Mouse (Mus musculus) kidney, embryonic 16.5 days (tissue): ENCODE results near the gene Smug1. TPM values are rescaled to one million over a fixed set of nuclear protein-coding genes. Genes with fewer than 3 reads are reported as not detected.

Source experiments
- ATAC-seq: fragments of 200-750 bp; cut with Nextera tagmentation; 2 replicates; pipeline ENCODE4 v1.8.0; 2017; ENCODE audit warnings: moderate TSS enrichment; ENCODE audit not compliant: low FRiP score, low TSS enrichment
- H3K27ac ChIP-seq: fragments of 300-500 bp; sonication (generic); 2 replicates; pipeline ENCODE4 v1.5.1; 2014; ENCODE audit warnings: low read length
- H3K27me3 ChIP-seq: fragments of 300-500 bp; sonication (generic); 2 replicates; pipeline ENCODE4 v1.6.1; 2014; ENCODE audit warnings: low read length, control low read depth, mixed read lengths; ENCODE audit not compliant: insufficient read depth
- H3K36me3 ChIP-seq: fragments of 300-500 bp; sonication (generic); 2 replicates; pipeline ENCODE4 v1.6.1; 2014; ENCODE audit warnings: low read length, control low read depth, mixed read lengths; ENCODE audit not compliant: insufficient read depth
- H3K4me1 ChIP-seq: fragments of 300-500 bp; sonication (generic); 2 replicates; pipeline ENCODE4 v1.6.1; 2014; ENCODE audit warnings: low read length, control low read depth, mixed read lengths; ENCODE audit not compliant: insufficient read depth
- H3K4me2 ChIP-seq: fragments of 300-500 bp; sonication (generic); replicated peaks from 2 replicates; pipeline ENCODE4 v1.6.1; 2014; ENCODE audit warnings: low read depth, low read length
- H3K4me3 ChIP-seq: fragments of 300-500 bp; sonication (generic); 2 replicates; pipeline ENCODE4 v1.5.1; 2014; ENCODE audit warnings: mild to moderate bottlenecking, low read length
- H3K9ac ChIP-seq: fragments of 300-500 bp; sonication (generic); replicated peaks from 2 replicates; pipeline ENCODE4 v1.6.1; 2014; ENCODE audit warnings: low read length
- H3K9me3 ChIP-seq: fragments of 300-500 bp; sonication (generic); 2 replicates; pipeline ENCODE4 v1.6.1; 2016; ENCODE audit warnings: low read length, control low read depth
- WGBS: fragments of 180-500 bp; shearing (Covaris S2); extraction: QIAGEN DNeasy Blood & Tissue Kit; methylation state at CpG from one replicate; pipeline ENCODE4 v1.1.7; 2014; 5-methylcytosine and 5-hydroxymethylcytosine counted together
- polyA plus RNA-seq: library from polyadenylated mRNA; unstranded; fragments of >200 nt; fragmentation: Nextera tagmentation; extraction: Ambion mirVana; gene quantifications from 2 replicates; pipeline ENCODE4 v1.2.1, GENCODE M21; 2015

Gene Smug1
- polyA plus RNA-seq = 19.8 and 20.5 TPM in 2 replicates

- peaks cover 28% of the 10 kb centered on the region for H3K27me3 ChIP-seq
- no peak within 1 kb of the TSS for H3K27ac ChIP-seq
- no peaks in the 10 kb centered on the region for H3K36me3 ChIP-seq
- no peak within 1 kb of the TSS for H3K4me2 ChIP-seq
- 45% methylated on average over 6 of the region's 6 CpGs for whole genome bisulfite sequencing
- ATAC-seq = no peak
- peaks cover 62% of the 10 kb centered on the region for H3K4me1 ChIP-seq
- H3K4me3 ChIP-seq = no peak within 1 kb of the TSS
- no peaks in the 10 kb centered on the region for H3K9me3 ChIP-seq
- H3K9ac ChIP-seq = no peak within 1 kb of the TSS
These were observed at the start of gene Smug1 for GRCm38 (mm10) chr15:103167042-103167615. Gene Smug1, minus strand, starts transcription at chr15:103167092.

GRCm38 (mm10) chr15:103216052-103216451 is 49.2 kb upstream of the Smug1 start:
- Histone ChIP-seq H3K4me3 (peak overlapping the region; percentile 47), H3K9me3 (no peaks in the 10 kb centered on the region), H3K4me2 (peak overlapping the region; percentile 76), H3K36me3 (peaks cover 12% of the 10 kb centered on the region), H3K4me1 (peaks cover 28% of the 10 kb centered on the region), H3K9ac (0 out of 2 replicates have a peak overlapping the region, but pooled peaks have one; percentile 51), H3K27me3 (no peaks in the 10 kb centered on the region), H3K27ac (peak overlapping the region; percentile 97)
- 19% methylated on average over 2 of the region's 2 CpGs for WGBS
- no peak for ATAC-seq

DNA sequence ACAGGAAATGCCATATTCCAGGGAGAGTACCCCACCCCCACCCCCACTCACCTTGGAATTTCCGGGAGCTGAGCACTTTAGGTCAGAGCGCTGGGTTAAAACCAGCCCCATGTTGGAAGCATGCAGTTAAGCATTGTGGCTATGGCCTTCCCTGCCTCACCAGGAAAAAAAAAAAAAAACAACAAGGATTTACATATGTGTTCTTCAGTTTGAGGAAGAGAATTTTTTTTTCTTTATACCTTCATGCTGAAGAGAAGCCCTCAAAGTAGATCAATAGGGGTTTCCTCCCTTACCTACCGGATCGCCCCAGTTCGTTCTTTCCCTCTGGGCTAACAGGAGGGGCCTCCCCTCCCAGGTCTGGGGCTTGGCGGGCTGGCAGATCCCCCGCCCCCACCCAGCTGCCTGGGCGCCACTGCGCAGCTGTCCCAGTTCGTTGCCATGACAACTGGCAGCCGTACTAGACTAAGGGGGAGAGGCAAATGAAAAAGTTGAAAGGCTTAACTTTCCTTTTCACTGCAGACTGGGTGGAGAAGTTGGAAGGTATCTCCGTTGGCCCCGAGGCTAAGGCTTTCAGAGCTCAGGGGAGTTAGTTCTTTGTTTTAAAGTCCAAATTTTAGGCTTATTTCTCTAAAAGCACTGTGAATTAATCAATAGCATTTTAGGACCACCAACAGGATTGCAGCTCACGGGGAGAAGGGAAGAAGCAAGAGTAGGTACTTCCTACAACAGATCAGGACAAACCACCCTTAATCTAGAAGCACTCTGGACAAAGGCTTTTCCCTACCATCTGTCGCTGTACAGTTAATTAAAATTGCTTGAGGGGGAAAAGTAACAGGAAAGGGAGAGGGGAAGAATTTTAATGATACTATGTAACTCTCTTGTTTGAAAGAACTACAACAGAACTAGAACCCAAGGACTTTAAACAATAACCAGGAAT is 48.3 kb upstream of the Smug1 start:
- under 1% methylated on average over 15 of the region's 15 CpGs for WGBS
- Histone ChIP-seq H3K4me1 (peaks cover 23% of the 10 kb centered on the region), H3K9ac (peak overlapping the region; percentile 62), H3K4me3 (peak overlapping the region; percentile 47), H3K4me2 (peak overlapping the region; percentile 76), H3K27ac (peak overlapping the region; percentile 97), H3K9me3 (no peaks in the 10 kb centered on the region), H3K36me3 (peaks cover 19% of the 10 kb centered on the region), H3K27me3 (no peaks in the 10 kb centered on the region)
- ATAC-seq = peak; percentile 92

DNA sequence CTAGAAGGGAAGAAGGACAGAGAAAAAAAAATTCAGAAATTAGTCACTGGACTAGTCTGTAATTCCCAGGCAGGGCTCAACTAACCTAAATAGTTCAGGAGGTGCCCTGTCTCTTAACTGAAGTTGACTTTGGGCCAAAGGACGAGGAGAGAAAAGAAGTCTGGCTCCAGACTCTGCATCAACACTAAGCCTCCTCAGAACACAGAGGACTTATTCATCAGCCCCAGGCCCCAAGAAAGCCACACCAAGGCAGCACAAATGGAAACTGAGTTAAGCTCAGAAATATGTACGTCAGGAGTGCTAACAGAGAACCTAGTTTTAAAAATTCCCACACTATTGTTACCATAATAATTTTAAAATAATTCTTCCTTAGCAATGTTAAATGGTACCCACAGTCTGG is 47.3 kb upstream of the Smug1 start:
- no peaks in the 10 kb centered on the region for H3K27me3 ChIP-seq
- no peaks in the 10 kb centered on the region for H3K9me3 ChIP-seq
- peak overlapping the region; percentile 61 for H3K9ac ChIP-seq
- H3K4me2 ChIP-seq = peak overlapping the region; percentile 47
- peak overlapping the region; percentile 87 for H3K27ac ChIP-seq
- WGBS = 43% methylated on average over 2 of the region's 2 CpGs
- peaks cover 23% of the 10 kb centered on the region for H3K4me1 ChIP-seq
- ATAC-seq = no peak
- H3K36me3 ChIP-seq = peaks cover 26% of the 10 kb centered on the region
- peak overlapping the region; percentile 27 for H3K4me3 ChIP-seq

DNA sequence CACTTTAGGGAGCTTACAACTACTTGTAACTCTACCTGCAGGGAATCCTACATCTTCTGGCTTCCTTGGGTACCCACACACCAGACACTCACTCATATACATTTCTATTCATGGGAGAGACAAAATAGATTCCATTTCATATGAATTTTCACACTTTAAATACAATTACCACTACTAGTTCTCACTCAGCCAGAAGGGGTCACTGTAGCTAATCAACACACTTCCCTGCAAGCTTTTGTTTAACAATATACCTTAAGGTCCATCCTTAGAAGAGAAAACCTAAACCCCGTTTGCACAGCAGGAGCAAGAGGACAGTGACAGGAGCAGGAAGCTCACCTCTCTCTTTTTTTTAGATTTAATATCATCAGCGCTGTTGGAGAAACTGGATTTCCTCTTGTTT is 38.3 kb upstream of the Smug1 start:
- no peak for ATAC-seq
- 44% methylated on average over 2 of the region's 2 CpGs for whole genome bisulfite sequencing
- Histone ChIP-seq H3K27ac (no peak overlapping the region), H3K4me1 (peaks cover 9% of the 10 kb centered on the region; the same call in 1 of the 2 replicates), H3K4me3 (no peak overlapping the region), H3K4me2 (no peak overlapping the region), H3K9ac (no peak overlapping the region), H3K27me3 (no peaks in the 10 kb centered on the region), H3K9me3 (no peaks in the 10 kb centered on the region), H3K36me3 (peaks cover 41% of the 10 kb centered on the region)

DNA sequence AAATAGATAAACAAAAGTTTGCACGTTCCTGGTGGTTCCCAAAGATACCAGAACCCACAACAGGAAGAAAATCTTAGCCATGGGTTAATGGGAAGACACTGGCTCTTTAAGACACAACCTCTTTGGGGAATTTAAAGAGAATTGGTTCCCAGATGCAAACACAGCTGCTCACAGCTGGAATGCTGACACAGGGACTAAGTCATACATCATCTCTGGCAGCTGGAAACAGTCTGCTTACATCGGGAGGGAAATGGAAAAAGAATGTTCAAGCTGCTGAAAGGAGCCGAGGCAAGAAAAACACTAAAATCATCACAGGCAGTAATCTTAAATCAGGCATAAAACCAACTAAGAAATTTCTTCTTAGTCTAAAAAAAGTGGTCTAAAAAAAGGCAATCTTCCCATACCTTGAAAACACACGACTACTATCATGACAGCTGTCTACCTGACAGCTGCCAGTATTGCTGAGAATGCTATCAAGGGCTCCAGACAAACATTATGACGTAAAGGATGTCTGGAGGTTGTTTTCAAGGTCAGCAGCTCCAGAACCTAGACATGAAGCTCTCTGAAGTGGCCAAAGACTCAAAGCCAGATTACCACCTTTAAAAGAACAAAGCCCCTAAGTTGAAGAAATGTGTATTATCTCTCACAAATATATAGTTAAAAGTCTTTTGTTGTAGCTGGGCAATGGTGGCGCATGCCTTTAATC is 35.3 kb upstream of the Smug1 start:
- peak overlapping the region; percentile 75 for H3K27ac ChIP-seq
- H3K4me1 ChIP-seq = peaks cover 9% of the 10 kb centered on the region; the same call in 1 of the 2 replicates
- no peaks in the 10 kb centered on the region for H3K9me3 ChIP-seq
- H3K9ac ChIP-seq = no peak overlapping the region
- H3K4me2 ChIP-seq = no peak overlapping the region
- no peaks in the 10 kb centered on the region for H3K27me3 ChIP-seq
- ATAC-seq = peak; percentile 75; the same call in 1 of the 2 replicates
- peaks cover 45% of the 10 kb centered on the region for H3K36me3 ChIP-seq
- no peak overlapping the region for H3K4me3 ChIP-seq
- WGBS = 41% methylated on average over 6 of the region's 6 CpGs

DNA sequence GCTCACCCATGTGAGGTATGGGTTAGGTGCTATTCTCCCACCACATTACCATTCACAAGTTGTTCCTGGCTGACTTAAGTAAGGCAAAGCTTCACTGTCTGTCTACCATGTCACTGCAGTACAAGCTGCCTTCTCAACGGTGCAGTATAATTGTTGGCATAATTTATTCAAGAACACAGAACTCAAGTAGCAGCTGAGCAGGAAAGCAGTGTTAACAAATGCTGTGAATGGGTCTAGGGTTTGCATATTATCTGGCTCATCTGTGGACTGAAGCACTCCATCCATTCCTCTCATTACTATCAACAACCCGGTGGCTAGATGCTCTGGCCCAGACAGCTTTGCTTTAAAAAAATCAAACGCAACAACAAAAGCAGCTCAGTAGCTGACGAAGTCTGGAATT is 30.9 kb upstream of the Smug1 start:
- Histone ChIP-seq H3K27ac (no peak overlapping the region), H3K4me1 (peaks cover 7% of the 10 kb centered on the region; the same call in 1 of the 2 replicates), H3K4me2 (no peak overlapping the region), H3K27me3 (no peaks in the 10 kb centered on the region), H3K36me3 (peaks cover 45% of the 10 kb centered on the region), H3K9me3 (no peaks in the 10 kb centered on the region), H3K4me3 (no peak overlapping the region), H3K9ac (no peak overlapping the region)
- ATAC-seq = no peak
- 91% methylated on average over 4 of the region's 4 CpGs for WGBS

DNA sequence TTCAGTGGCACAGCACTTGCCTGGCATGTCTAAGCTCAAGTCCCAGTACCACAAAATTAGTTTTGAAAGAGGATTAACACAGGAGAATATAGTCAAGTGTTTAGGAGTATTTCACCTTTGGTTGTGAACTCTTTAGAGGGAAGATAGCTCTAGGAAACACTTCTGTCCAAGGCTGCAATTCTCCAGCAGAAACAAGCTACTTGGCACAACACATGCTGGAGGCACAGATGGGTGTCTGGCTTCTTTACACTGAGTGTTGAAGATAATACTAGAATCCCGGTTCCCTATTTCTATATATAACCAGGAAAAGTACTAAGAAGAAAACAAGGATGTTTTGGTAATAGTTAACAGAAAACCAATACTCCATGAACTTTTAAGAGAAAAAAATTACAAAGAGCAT is 29.9 kb upstream of the Smug1 start:
- Histone ChIP-seq H3K4me2 (no peak overlapping the region), H3K27ac (no peak overlapping the region), H3K4me3 (no peak overlapping the region), H3K36me3 (peaks cover 45% of the 10 kb centered on the region), H3K9ac (no peak overlapping the region), H3K4me1 (peaks cover 3% of the 10 kb centered on the region; the same call in 1 of the 2 replicates), H3K27me3 (no peaks in the 10 kb centered on the region), H3K9me3 (no peaks in the 10 kb centered on the region)
- ATAC-seq = no peak
- WGBS = 77% methylated on average over 1 of the region's 1 CpGs

GRCm38 (mm10) chr15:103193606-103194005 is 26.7 kb upstream of the Smug1 start:
- no peak for ATAC-seq
- H3K27me3 ChIP-seq = no peaks in the 10 kb centered on the region
- 70% methylated on average over 2 of the region's 2 CpGs for WGBS
- no peak overlapping the region for H3K9ac ChIP-seq
- peaks cover 30% of the 10 kb centered on the region for H3K36me3 ChIP-seq
- no peak overlapping the region for H3K4me2 ChIP-seq
- H3K4me3 ChIP-seq = no peak overlapping the region
- H3K27ac ChIP-seq = no peak overlapping the region
- H3K4me1 ChIP-seq = peaks cover 23% of the 10 kb centered on the region
- H3K9me3 ChIP-seq = no peaks in the 10 kb centered on the region
